Mouse (Mus musculus) hindbrain, embryonic 15.5 days (tissue): ENCODE measurements around the gene Tcf7l2. TPM values are rescaled to one million over a fixed set of nuclear protein-coding genes. Genes with fewer than 3 reads are reported as not detected.

ENCODE experiments used
- ATAC-seq: fragments of 200-750 bp; cut with Nextera tagmentation; 2 replicates; pipeline ENCODE4 v1.8.0; 2017; ENCODE audit warnings: low read depth, moderate number of reproducible peaks, moderate TSS enrichment; ENCODE audit not compliant: low FRiP score
- H3K27ac ChIP-seq: fragments of 300-500 bp; sonication (generic); replicated peaks from 2 replicates; pipeline ENCODE4 v1.5.1; 2015; ENCODE audit warnings: mild to moderate bottlenecking, inconsistent platforms
- H3K27me3 ChIP-seq: fragments of 300-500 bp; sonication (generic); 2 replicates; pipeline ENCODE4 v1.6.1; 2015; ENCODE audit warnings: control low read depth, inconsistent platforms
- H3K36me3 ChIP-seq: fragments of 300-500 bp; sonication (generic); 2 replicates; pipeline ENCODE4 v1.6.1; 2015; ENCODE audit warnings: control low read depth, inconsistent platforms
- H3K4me1 ChIP-seq: fragments of 300-500 bp; sonication (generic); replicated peaks from 2 replicates; pipeline ENCODE4 v1.6.1; 2015; ENCODE audit warnings: control low read depth, inconsistent platforms
- H3K4me2 ChIP-seq: fragments of 300-500 bp; sonication (generic); 2 replicates; pipeline ENCODE4 v1.6.1; 2015; ENCODE audit warnings: moderate library complexity, mild to moderate bottlenecking, inconsistent platforms
- H3K4me3 ChIP-seq: fragments of 300-500 bp; sonication (generic); 2 replicates; pipeline ENCODE4 v1.5.1; 2015; ENCODE audit warnings: mild to moderate bottlenecking, inconsistent platforms
- H3K9ac ChIP-seq: fragments of 300-500 bp; sonication (generic); 2 replicates; pipeline ENCODE4 v1.6.1; 2015; ENCODE audit warnings: inconsistent platforms
- H3K9me3 ChIP-seq: fragments of 300-500 bp; sonication (generic); 2 replicates; pipeline ENCODE4 v1.6.1; 2016; ENCODE audit warnings: control low read depth, inconsistent platforms
- WGBS: fragments of 180-500 bp; shearing (Covaris S2); methylation state at CpG from one replicate; pipeline ENCODE4 v1.1.7; 2015; 5-methylcytosine and 5-hydroxymethylcytosine counted together
- polyA plus RNA-seq: library from polyadenylated mRNA; unstranded; fragments of >200 nt; fragmentation: Nextera tagmentation; extraction: Ambion mirVana; gene quantifications from 2 replicates; pipeline ENCODE4 v1.2.1, GENCODE M21; 2015

The Tcf7l2 gene
- polyA plus RNA-seq, 1 experiment from 2014 or later: 31.9 TPM

DNA sequence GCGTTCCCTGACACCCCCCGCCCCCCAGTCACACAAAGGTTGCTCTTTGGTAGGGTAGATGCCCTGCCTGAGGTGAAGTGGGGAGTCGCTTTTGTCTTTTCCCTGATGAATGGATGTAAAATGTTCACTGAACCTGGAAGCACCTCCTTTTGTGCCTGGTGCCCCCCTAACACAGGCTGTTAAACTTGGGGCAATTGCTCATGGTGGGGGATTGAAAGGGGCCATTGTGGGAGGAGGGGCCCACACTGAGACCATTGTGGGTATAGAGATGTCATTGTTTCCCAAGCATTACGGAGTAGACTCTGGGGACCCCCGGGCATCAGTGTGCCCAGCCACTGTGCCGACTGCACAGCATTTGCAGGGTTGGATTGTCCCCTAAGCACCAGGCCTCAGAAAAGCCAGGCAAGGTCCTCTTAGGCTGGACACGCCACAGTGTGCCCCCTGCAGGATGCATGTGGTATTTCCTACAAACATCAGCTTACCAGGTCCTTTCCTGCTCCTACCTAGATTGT lies 135.8 kb downstream of the Tcf7l2 start:
- H3K4me3 ChIP-seq: no peak overlapping the region
- WGBS: 6% methylated on average over 7 of the region's 7 CpGs
- 0 out of 2 replicates have a peak, but pooled peaks cover 3% of the 10 kb centered on the region for H3K27me3 ChIP-seq
- peak; percentile 42; the same call in 1 of the 2 replicates for ATAC-seq
- no peak overlapping the region for H3K27ac ChIP-seq
- no peak overlapping the region for H3K4me2 ChIP-seq
- no peaks in the 10 kb centered on the region for H3K36me3 ChIP-seq
- H3K9me3 ChIP-seq: no peaks in the 10 kb centered on the region
- peaks cover 12% of the 10 kb centered on the region for H3K4me1 ChIP-seq
- H3K9ac ChIP-seq: no peak overlapping the region

DNA sequence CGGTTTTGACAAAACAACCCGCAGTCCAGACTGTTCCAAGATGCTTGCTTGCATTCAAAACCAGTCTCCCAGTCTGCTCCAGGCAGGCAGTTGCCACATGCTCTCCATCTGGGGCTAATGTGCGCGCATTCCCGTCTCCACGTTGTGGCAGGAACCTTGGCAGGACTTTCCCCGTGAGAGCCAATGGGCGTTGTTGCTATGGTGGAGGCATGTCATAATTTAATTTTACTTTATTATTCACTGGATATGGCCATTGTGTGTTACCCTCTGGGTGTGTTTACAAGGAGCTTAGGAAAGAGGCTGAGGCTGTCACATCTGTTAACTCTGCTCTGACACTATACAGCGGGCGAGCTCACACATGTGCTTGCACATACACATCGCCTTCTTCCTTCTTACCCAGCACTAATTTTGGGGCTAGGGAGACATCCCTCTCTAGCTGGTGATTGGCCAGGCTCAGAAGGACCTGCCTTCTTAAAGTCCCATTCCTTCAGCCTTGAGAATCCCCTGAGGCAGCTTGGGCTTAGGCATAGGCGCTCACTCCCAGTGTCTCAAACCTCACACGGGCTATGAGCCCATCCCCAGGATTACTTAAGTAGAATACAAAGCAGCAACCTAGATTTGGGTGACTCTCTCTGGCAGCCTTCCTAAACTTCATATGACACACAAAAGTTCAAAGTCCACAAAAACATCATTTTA lies 139.2 kb downstream of the Tcf7l2 start:
- Histone ChIP-seq H3K27ac (no peak overlapping the region), H3K4me2 (peak overlapping the region; percentile 9), H3K4me3 (no peak overlapping the region), H3K27me3 (peaks cover 10% of the 10 kb centered on the region; the same call in 1 of the 2 replicates), H3K4me1 (peaks cover 12% of the 10 kb centered on the region), H3K36me3 (no peaks in the 10 kb centered on the region), H3K9me3 (no peaks in the 10 kb centered on the region), H3K9ac (no peak overlapping the region)
- ATAC-seq: peak; percentile 65
- 26% methylated on average over 13 of the region's 13 CpGs for WGBS

DNA sequence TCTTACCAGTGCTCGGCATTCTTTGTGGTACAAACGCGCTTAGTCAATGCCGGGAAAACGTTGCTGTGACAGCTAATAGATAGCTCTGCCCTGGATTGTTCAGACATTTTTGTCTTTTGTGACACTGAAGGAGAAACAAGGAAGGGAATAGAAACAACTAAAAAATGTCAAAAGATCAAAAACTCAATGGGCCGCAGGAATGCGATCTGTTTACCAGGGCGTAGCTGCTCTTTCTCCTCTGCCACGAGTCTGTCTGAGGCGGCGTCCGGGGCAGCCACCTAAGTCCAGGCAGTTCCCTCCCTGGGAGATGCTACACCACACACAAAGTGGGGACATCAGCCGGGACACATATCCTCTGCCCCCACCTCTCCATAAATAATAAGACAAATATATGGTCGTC lies 144.9 kb downstream of the Tcf7l2 start:
- WGBS: 44% methylated on average over 14 of the region's 14 CpGs
- Histone ChIP-seq H3K9me3 (no peaks in the 10 kb centered on the region), H3K4me3 (no peak overlapping the region), H3K36me3 (no peaks in the 10 kb centered on the region), H3K27ac (no peak overlapping the region), H3K4me2 (no peak overlapping the region), H3K4me1 (no peaks in the 10 kb centered on the region), H3K9ac (no peak overlapping the region), H3K27me3 (peaks cover 15% of the 10 kb centered on the region; the same call in 1 of the 2 replicates)
- no peak for ATAC-seq

DNA sequence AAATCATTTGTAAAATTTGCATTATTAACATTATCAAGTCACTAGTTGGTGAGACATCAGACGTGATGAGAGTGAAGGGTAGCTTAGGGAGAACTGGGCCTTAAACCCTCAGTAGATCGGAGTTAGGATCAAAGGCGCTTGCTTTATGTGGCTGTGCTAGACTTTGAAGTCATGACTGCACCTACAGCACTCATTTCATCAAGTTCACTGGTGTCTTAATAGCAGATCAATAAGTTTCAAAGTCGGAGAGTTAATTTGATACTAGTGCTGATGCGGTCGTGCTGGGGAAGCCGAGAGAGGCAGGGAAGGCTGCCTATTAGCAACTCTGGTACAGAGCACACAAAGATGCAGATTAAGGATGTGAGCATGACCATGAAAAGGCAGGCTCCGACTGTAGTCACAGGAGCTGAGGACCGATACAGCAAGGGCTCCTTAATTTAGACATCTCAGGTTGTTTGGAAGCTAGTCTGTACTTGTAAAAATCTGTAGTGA lies 150.1 kb downstream of the Tcf7l2 start:
- peaks cover 10% of the 10 kb centered on the region for H3K4me1 ChIP-seq
- H3K4me3 ChIP-seq: no peak overlapping the region
- H3K4me2 ChIP-seq: no peak overlapping the region
- H3K9me3 ChIP-seq: no peaks in the 10 kb centered on the region
- no peak for ATAC-seq
- H3K27me3 ChIP-seq: peaks cover 23% of the 10 kb centered on the region
- H3K36me3 ChIP-seq: no peaks in the 10 kb centered on the region
- 70% methylated on average over 9 of the region's 9 CpGs for WGBS
- H3K9ac ChIP-seq: no peak overlapping the region
- no peak overlapping the region for H3K27ac ChIP-seq

DNA sequence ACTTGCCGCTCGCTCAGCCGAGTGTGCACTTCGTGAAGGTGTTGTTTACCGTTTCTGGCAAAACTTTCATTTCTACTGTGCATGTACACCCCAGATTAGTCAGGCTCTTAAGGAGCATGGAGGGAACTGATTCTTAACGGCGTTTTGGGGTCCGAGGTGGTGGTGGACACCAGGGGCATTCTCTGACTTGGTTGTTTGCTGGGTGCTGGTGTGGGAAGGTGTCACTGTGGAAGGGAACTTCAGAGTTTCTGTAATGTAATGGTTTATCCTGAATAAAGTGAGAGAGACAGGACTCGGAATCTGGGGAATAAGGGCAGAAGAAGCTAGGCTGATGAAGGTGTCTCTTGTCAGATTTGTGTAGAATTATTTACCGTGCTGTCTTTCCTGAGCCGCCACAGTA lies 151.9 kb downstream of the Tcf7l2 start:
- Histone ChIP-seq H3K36me3 (no peaks in the 10 kb centered on the region), H3K9ac (no peak overlapping the region), H3K4me3 (no peak overlapping the region), H3K9me3 (no peaks in the 10 kb centered on the region), H3K27me3 (peaks cover 38% of the 10 kb centered on the region), H3K4me2 (no peak overlapping the region), H3K4me1 (peaks cover 10% of the 10 kb centered on the region), H3K27ac (no peak overlapping the region)
- 70% methylated on average over 11 of the region's 11 CpGs for WGBS
- ATAC-seq: no peak

DNA sequence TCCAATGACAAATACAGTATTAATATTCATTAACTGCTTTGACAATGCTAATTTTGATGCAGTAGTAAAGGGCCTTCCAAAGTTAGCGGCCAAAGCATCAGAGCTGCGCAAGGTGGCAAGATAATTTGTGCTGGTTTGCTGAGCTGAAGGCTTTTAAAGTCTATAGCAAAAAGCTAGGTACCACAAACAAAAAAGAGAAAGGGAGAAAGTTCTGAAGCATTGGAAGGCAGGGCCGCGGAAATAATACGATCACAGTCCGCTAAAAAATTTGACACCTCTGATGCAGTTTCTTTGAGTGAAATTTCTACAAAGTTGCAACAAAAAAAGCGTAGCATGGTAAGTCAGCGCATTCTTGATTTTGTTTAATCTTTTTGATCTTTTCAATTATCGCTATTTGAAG lies 152.8 kb downstream of the Tcf7l2 start:
- Histone ChIP-seq H3K36me3 (no peaks in the 10 kb centered on the region), H3K9ac (no peak overlapping the region), H3K27ac (no peak overlapping the region), H3K4me2 (no peak overlapping the region), H3K9me3 (no peaks in the 10 kb centered on the region), H3K4me3 (no peak overlapping the region), H3K27me3 (peaks cover 45% of the 10 kb centered on the region), H3K4me1 (peaks cover 10% of the 10 kb centered on the region)
- 28% methylated on average over 9 of the region's 9 CpGs for WGBS
- no peak for ATAC-seq

DNA sequence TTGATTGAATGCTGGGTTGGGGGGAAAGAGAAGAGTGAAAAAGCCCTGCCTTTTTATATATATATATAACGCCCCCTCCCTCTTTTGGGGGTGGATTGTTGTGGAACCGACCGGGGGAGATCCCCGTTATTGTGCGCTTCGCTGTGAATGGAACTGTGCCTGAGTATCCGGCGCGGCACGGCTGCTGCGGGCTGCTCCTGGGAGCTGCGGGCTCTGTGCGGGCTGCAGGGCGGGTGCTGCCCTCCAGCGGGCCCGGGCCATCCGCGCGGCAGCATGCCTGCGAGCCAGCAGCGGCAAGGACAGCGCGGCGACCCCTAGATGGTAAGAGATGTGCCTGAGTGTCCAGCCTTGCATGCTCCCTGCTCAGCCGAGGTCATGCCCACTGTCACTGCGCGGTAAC lies 153.7 kb downstream of the Tcf7l2 start:
- H3K4me1 ChIP-seq: peaks cover 10% of the 10 kb centered on the region
- peak overlapping the region; percentile 31; the same call in 1 of the 2 replicates for H3K9ac ChIP-seq
- H3K9me3 ChIP-seq: no peaks in the 10 kb centered on the region
- under 1% methylated on average over 27 of the region's 27 CpGs for WGBS
- H3K4me3 ChIP-seq: peak overlapping the region; percentile 30
- H3K4me2 ChIP-seq: peak overlapping the region; percentile 56
- peak; percentile 82 for ATAC-seq
- H3K36me3 ChIP-seq: no peaks in the 10 kb centered on the region
- H3K27me3 ChIP-seq: peaks cover 51% of the 10 kb centered on the region
- H3K27ac ChIP-seq: no peak overlapping the region

DNA sequence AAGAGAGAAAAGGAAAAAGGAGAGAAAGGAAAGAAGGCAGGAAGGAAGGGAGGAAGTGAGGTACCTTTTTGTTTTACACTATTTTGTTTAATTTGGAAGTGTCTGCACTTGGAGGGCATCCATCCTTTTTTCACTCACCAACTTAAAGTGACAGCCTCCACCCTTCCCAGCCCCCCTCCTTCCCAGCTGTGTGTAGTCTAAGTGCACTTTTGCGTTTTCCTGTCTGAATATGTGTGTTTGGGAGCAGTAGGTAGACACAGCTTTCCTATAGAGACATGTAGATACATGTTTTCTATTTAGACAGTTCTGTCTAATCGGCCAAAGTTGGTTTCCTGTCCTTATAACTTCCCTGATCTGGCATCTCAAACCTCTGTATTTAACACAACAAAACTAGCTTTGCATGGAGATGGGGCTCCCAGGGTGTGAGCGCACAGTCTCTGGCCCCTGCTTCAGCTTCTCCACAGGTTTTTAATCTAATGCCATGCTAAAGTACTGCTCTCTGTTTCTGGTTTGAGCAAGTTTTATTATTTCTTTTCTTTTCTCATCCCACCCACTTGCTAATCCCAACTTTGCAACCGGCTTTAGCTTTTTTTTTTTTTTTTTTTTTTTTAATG lies 154.3 kb downstream of the Tcf7l2 start:
- Histone ChIP-seq H3K4me1 (peaks cover 10% of the 10 kb centered on the region), H3K9me3 (no peaks in the 10 kb centered on the region), H3K9ac (no peak overlapping the region), H3K27ac (no peak overlapping the region), H3K36me3 (no peaks in the 10 kb centered on the region), H3K4me3 (peak overlapping the region; percentile 30), H3K4me2 (peak overlapping the region; percentile 56), H3K27me3 (peaks cover 51% of the 10 kb centered on the region)
- no peak for ATAC-seq
- 10% methylated on average over 4 of the region's 4 CpGs for WGBS

DNA sequence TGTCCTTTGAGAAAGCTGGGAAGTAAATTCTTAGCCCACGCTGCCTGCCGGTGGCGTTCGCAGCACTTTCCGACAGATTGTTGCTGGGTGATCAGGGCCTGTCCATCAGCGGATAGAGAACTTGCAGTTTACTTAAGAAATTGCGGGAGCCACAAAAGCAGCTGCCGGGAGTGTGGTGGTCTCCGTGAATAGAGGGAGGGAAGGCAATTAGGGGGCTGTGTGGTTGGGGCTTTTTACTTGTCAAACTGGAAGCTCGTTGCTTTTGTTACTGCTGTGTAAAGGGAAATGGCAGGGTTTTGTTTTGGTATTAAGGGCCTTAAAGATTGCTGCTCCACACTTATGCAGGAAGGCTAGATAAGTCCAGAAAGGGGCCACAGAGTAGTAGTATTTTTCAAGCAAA lies 155.0 kb downstream of the Tcf7l2 start:
- no peak for ATAC-seq
- no peak overlapping the region for H3K4me3 ChIP-seq
- peaks cover 10% of the 10 kb centered on the region for H3K4me1 ChIP-seq
- H3K27me3 ChIP-seq: peaks cover 48% of the 10 kb centered on the region
- no peaks in the 10 kb centered on the region for H3K9me3 ChIP-seq
- no peaks in the 10 kb centered on the region for H3K36me3 ChIP-seq
- H3K9ac ChIP-seq: no peak overlapping the region
- 8% methylated on average over 10 of the region's 10 CpGs for WGBS
- H3K4me2 ChIP-seq: peak overlapping the region; percentile 20; the same call in 1 of the 2 replicates
- H3K27ac ChIP-seq: no peak overlapping the region

DNA sequence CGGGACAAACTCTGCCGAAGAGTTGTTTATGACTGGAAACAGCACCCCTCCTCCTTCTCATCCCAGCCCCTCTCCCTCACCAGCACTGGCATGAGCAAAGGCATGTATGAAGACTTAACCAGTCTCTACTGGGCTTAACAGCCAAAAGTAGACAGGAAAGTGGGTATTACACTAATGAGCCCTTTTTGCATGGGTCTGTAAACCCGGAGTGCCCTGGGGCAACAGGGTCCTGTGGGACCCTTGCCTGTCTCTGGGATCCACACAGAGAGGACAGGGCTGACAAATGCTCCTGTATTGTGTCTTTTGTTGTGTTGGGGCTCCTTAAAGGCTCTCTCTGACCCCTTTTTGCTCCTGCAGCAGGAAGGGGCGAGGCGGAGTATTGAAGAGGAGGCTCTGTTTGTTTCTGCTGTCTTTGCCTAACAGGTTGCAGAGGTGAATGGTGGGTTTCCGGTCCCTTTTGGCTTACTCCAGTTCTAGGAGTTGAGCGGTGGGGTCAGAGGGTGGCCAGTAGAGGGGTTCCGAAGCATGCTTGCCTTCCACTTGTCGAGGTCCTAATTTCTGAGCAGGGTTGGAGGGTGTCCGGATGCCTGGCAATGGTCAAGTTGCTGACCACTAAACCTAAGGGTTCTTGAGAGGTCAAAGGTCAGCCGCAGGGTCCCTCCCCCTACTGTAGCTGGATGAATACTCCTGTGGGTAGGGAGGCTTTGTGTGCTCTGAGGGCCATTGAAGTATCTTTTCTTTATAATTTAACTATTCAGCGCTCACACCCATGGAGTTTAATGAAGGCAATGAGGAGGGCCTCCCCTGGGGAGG lies 161.2 kb downstream of the Tcf7l2 start:
- Histone ChIP-seq H3K36me3 (no peaks in the 10 kb centered on the region), H3K9me3 (no peaks in the 10 kb centered on the region)

DNA sequence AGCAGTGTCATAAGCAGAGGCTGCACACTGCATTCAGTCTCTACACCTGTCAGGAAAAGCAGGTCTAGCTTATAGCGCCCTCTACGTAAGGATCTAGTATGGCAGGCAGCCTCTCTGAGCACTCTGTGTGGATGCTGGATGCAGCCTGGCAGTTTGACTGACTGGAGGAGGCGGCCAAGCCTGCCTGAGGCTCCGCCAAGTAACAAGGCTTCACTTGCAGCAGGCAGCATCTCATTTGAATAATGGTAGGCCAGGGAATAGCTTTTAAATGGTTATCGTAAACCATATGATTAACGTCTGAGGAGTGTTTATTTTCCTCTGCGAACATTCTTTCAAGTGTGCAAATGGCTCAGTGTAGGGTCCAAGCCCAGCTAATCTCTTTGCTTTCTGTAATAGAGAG lies 167.4 kb downstream of the Tcf7l2 start:
- no peak overlapping the region for H3K4me2 ChIP-seq
- no peaks in the 10 kb centered on the region for H3K27me3 ChIP-seq
- peak; percentile 27; the same call in 1 of the 2 replicates for ATAC-seq
- no peak overlapping the region for H3K9ac ChIP-seq
- H3K36me3 ChIP-seq: no peaks in the 10 kb centered on the region
- H3K27ac ChIP-seq: no peak overlapping the region
- no peaks in the 10 kb centered on the region for H3K9me3 ChIP-seq
- WGBS: 38% methylated on average over 7 of the region's 7 CpGs
- H3K4me3 ChIP-seq: no peak overlapping the region
- peaks cover 7% of the 10 kb centered on the region; the same call in 1 of the 2 replicates for H3K4me1 ChIP-seq

More for the DNA sequence above, 161.2 kb downstream of the Tcf7l2 start:
- H3K9ac ChIP-seq: no peak overlapping the region
- H3K4me3 ChIP-seq: no peak overlapping the region
- no peak for ATAC-seq
- no peak overlapping the region for H3K4me2 ChIP-seq
- no peaks in the 10 kb centered on the region for H3K4me1 ChIP-seq
- WGBS: 39% methylated on average over 12 of the region's 12 CpGs
- no peak overlapping the region for H3K27ac ChIP-seq
- peaks cover 25% of the 10 kb centered on the region for H3K27me3 ChIP-seq
